Mouse (Mus musculus) mouse trophoblast stem cell (cell line): ENCODE data around the gene Sox6.

Experiments
- in situ Hi-C, 2 experiments: fragments of 300-500 bp; cut with MseI, MboI; formaldehyde crosslinking; loops; 2 replicates in 1 of 2; 3 replicates in 1 of 2; pipeline ENCODE4 v1.15.1; 2025

The Sox6 gene

DNA sequence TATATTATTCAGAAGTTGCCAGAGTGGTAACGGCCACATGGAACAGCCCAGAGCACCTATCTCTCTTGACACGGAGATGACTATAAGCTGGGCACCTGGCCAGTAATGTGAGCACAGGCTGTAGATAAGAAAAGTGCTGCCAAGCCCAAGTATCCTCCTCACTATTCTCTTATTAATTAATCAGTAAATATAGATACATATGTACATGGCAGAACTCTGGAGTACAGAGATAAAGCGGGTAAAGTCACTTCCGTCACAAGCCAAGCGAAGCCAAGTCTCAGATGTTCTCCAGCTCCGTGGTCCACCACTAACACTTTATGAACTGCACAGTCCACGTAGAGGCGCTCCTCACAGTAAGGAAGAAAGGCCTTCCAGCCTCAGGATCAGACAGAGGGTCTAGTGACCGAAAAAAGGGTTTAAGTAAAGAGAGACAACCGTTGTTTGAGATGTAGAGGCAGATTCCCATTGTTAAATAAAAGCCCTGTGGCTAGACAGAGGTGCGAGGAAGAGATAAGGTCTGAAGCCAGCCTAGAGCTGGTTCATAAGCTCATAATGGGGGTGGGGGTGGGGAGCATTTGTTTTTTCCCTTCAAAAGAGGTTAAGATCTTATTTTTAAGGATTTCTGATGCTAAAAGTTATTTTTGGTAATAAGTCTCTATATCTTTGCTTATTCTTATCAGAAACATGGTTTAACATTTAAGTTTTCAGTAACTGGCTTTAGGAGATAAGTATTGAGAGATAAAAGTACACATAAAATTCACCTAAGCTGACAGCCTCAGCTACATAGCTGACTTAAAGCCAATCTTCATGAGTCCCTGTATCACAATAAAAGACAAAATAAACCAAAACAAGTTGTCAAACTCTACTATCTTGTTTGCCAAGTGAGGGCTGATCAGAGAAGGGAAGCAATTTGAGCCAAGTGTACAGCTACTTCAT, 207.4 kb downstream of the Sox6 start:
- in situ Hi-C loops, result no loop called here

GRCm38 (mm10) chr7:115830366-115830765, 208.2 kb downstream of the Sox6 start:
- in situ Hi-C loops, result no loop called here

DNA sequence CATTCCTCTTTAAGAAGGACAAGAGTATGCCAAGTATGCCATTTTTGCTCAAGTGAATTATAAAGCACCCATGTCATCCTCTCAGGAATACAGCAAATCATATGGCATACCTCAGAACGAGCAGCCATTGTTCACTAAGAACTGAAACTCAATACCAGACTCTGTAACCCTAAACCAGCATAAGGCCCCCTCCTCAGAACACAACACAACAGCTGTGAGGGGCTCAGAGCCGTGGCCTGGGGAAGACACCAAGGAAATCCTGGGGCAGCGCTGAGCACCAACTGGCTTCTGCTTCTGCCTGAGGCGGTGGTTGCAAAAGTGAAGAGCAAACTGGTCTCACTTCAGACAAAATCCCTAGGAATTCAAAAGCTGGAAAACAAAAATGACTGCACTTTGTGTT, 208.8 kb downstream of the Sox6 start:
- in situ Hi-C loops, result no loop called here

- in situ Hi-C loops, result no loop called here
Observed at GRCm38 (mm10) chr7:115829260-115829659, 209.3 kb downstream of the Sox6 start.

DNA sequence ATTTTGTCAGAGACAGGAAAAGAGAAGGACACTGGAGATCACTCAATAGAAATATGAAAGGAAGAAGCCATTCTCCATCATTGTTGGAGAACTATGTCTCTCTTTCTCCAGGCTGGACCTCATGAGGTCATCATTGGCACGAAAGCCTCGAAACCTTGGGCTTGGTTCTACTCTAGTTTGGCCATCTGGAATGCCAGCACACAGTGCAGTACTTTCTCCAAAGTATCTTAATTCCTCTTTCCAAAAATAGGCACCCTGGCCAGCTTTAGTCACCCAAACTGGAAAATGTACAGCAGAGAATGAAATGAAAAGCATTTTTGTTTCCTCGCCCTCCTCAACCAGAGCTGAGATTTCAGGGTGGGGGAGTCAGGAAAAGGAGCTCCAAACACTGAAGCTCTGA, 213.3 kb downstream of the Sox6 start:
- in situ Hi-C loops, result no loop called here

- in situ Hi-C loops, result no loop called here
Observed at GRCm38 (mm10) chr7:115824621-115825256, 213.9 kb downstream of the Sox6 start.

DNA sequence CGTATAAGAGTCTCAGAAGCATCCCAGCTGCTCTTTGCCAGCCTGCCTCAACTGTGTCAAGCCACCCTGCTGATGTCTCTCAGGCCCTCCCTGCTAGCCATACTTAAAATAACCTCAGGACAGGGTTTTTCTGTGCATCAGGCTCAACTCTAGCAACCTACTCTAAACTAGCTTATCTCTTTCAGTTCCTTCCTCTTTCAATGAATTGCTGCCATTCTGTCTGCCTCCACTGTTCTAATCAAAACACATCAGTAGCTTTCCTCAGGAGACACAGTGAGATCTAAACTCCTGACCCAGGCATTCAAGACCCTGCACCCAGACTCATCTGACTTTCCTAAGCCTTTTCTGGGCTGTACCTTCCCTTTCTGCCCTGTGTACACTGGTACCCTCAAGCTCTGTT, 219.5 kb downstream of the Sox6 start:
- in situ Hi-C loops, result no loop called here

DNA sequence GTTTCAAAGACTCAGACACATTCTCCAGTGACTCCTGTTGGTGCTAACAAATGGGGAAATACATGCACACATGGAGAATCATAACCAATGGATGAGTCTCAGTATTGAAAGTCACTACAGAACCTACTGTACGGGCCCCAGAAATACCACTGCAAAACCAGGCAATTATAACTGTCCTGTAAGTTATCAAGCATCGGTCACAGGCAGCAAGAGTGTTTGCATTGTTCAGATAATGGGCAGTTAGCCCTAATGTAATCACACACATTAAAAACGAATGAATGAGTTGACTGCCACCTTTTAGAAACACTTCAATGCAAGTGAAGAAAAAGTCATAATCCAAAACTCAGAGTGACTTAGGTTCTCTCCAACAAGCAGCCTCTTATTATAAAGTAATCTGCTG, 235.3 kb downstream of the Sox6 start:
- in situ Hi-C loops, result no loop called here

DNA sequence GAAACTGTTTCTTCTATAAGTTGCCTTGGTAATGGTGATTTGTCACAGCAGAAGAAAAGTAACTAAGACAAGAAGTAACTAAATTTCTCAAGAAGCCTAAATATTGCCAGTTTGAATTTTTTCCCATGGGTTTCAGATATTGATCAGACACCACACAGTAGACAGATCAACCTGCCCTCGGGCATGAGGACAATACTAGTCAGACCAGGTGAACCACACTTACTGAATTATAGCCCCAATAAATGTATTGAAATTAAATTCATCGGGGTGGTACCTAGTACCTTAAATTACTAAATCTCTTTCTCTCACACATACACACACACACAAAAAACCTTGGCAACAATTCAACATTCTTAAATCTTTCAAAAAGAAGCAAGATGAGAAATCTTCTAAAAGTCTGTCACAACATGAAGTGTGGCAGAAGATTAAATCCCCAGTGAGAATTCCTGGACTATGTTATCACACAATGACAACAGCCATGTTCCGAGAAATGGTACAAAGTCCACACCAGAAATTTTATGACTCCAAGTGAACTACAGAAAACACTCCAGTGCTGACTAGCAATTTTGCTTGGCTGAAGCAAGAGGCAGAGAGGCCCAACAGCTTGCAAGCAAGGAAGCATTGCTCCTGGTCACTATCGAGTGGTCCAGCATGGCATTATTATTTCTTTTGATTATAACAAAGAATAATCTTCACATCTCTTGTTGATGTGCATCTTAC, 244.3 kb downstream of the Sox6 start:
- in situ Hi-C loops, result no loop called here

- in situ Hi-C loops, result no loop called here
Observed at GRCm38 (mm10) chr7:115792841-115793240, 245.8 kb downstream of the Sox6 start.

- in situ Hi-C loops, result no loop called here
Observed at GRCm38 (mm10) chr7:115789116-115789823, 249.3 kb downstream of the Sox6 start.

GRCm38 (mm10) chr7:115783982-115784917, 254.3 kb downstream of the Sox6 start:
- in situ Hi-C loops, result no loop called here

GRCm38 (mm10) chr7:115780148-115780547, 258.4 kb downstream of the Sox6 start:
- in situ Hi-C loops, result no loop called here

- in situ Hi-C loops, result no loop called here
Observed at GRCm38 (mm10) chr7:115779544-115779943, 259.1 kb downstream of the Sox6 start.

DNA sequence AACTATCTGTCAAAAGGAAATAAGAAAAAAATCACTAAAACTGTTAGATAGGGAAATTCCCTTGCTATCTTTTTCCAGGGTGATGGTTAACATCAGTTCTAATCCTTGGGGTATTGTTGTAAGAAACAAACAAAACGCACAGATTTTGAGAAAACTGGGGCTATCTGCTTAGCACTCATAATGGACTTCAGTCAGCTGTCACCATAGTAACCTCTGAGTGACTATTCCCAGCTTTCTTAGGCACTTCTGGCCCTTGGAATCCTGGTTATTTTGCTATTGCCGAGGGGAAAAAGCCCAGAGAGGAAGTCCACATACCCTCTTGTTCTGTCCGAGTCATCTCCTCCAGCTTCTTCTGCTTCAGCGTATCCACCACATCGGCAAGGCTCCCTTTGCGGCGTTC, 261.9 kb downstream of the Sox6 start:
- in situ Hi-C loops, result no loop called here

DNA sequence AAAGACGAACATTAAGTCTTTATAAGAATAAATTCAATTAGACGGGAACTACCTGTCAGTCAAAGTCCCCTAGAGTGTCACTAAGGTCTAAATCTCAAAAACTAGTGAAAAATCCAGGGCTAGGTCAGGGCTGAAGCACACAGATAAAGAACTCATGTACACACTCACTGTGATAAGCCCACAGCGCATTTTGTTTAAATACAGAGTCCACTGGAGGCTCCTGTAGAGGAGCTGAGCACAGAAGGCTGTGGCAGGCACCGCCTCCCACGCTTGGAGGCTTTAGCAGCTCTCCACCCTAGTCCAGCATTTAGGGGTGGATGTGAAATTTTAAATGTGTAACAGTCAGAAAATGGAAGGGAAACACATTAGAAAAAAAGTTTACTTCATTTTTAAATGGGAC, 262.3 kb downstream of the Sox6 start:
- in situ Hi-C loops, result no loop called here

GRCm38 (mm10) chr7:115766316-115766715, 272.3 kb downstream of the Sox6 start:
- in situ Hi-C loops, result no loop called here

DNA sequence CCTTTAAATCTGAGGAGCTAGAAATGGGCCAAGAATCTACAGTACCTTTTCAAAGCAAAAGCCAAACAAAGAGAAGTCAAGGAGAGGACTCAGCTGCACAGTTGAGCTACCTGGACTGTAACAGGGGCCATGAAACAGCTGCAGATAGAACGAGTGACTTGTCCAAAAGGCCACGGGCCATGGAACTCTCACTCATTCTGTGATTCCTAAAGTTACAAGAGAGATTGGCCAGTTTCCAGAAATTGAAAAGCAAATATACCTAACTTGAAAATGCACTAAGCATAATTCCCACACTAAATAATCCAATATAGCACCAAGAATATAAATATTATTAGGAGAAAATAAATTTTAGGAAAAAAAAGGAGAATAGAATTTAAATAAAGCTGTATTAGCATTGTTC, 274.7 kb downstream of the Sox6 start:
- in situ Hi-C loops, result no loop called here

DNA sequence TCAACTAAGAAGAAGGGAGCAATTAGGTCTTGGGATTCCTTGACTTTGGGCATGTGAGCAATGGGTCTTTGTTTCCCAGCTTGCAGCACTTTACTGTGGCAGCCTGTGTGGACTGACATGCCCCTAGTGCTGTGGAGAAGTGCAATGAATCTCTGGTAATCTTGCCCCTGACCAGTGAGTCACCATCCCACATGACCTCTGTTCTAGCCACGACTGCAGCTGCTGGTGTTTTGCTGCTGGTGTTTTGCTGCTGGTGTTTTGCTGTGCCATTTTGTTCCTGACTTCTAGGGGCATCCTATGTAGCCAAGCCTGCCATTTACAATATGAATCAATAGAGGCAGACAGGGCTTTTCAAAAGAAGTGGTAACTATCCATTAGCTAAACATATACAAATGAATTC, 280.4 kb downstream of the Sox6 start:
- in situ Hi-C loops, result no loop called here

DNA sequence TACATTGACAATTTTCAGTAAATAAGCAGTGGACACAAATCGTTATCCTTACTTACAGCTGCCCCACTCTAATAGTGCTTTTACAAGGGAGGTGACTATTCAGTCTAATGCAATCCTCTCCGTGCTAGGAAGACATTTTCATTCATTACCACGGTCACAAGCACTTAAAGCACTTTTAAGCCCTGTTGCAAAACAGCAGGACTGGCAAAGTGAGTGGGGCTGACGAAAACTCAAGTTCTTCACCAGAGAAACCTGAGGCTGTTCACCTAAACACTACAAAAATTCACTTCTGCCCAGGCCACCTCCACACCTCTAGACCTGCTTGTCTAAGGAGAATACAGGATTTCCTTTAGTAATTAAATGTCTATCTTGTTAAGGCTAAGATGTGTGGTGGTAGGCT, 283.3 kb downstream of the Sox6 start:
- in situ Hi-C loops, result no loop called here

DNA sequence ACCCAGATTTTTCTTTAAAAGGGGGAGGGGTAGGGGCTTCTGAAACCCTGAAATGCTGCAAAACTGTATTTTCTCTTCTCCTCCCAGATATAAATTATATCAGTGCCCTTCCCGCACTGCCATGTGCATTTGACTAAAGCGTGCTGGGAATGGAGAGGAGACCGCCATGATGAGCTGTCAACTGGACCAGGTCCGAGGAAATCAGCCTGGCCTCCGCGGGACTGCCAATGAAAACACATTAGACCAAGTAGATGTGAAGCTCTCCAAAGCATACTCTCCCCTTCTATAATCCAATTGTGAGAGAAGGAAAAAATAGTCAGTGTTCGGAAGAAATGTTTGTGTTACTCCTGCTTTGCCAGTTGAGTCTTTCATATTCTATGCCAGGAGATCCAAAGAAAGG, 284.4 kb downstream of the Sox6 start:
- in situ Hi-C loops, result no loop called here
